7 mouse cellular contexts compared by ENCODE assay signal in genomic region chr2:4559883-4560247, GRCm38 (mm10).
DNase-seq lines count a peak whose midpoint lies in the region; ATAC-seq and TF ChIP-seq lines count a peak whose summit lies in the region.

No protein-coding gene starts in this region.

- 0 out of 2 replicates have a peak, but pooled peaks cover 6% of the 10 kb centered on the region for H3K4me1 ChIP-seq in liver, adult 2 months (ENCODE audit: control insufficient read depth, insufficient read depth, low read length)
- H3K4me1 ChIP-seq in stomach, embryonic 15.5 days, result peaks cover 42% of the 10 kb centered on the region

- H3K27ac ChIP-seq in liver, adult 2 months (replicated peaks; ENCODE audit: insufficient read depth, low read depth, low read length), result peak overlapping the region; percentile 74
- peak overlapping the region; percentile 92 for H3K27ac ChIP-seq in stomach, embryonic 15.5 days

- peak overlapping the region; percentile 65 for H3K4me2 ChIP-seq in stomach, embryonic 15.5 days

- TF ChIP-seq CTCF in liver, adult 2 months (IDR thresholded peaks at IDR 0.05; ENCODE audit: low read depth, low read length), result no peak

- H3K27me3 ChIP-seq in liver, adult 2 months (ENCODE audit: control insufficient read depth, insufficient read depth, low read length), result no peaks in the 10 kb centered on the region
- H3K27me3 ChIP-seq in stomach, embryonic 15.5 days (replicated peaks), result no peaks in the 10 kb centered on the region

- H3K79me2 ChIP-seq in liver, adult 2 months (ENCODE audit: control insufficient read depth, insufficient read depth, low read length), result peaks cover 6% of the 10 kb centered on the region; the same call in 1 of the 2 replicates

- H3K36me3 ChIP-seq in liver, adult 2 months (ENCODE audit: control insufficient read depth, insufficient read depth, low read length), result no peaks in the 10 kb centered on the region
- H3K36me3 ChIP-seq in stomach, embryonic 15.5 days, result no peaks in the 10 kb centered on the region

- H3K9me3 ChIP-seq in stomach, embryonic 15.5 days, result no peaks in the 10 kb centered on the region

- peak overlapping the region; percentile 47 for H3K9ac ChIP-seq in liver, adult 2 months (ENCODE audit: low read depth, low read length)
- peak overlapping the region; percentile 32 for H3K9ac ChIP-seq in stomach, embryonic 15.5 days

- peak; percentile 54 for ATAC-seq in erythroid progenitor cell, adult 5-6 weeks (replicated peaks; ENCODE audit: low FRiP score, poor library complexity, severe bottlenecking)
- peak; percentile 48 for ATAC-seq in stomach, embryonic 15.5 days (ENCODE audit: insufficient read depth, low FRiP score, low read depth)

- H3K4me3 ChIP-seq in liver, adult 2 months (ENCODE audit: insufficient read depth, low read depth, low read length), result peak overlapping the region; percentile 57
- H3K4me3 ChIP-seq in stomach, embryonic 15.5 days (replicated peaks), result peak overlapping the region; percentile 49

- DNase-seq in 416B (ENCODE audit: low read depth), result peak; percentile 81
- peak; percentile 54 for DNase-seq in A20 (ENCODE audit: low read depth, low spot score)
- DNase-seq in liver, adult 2 months (ENCODE audit: extremely low read depth, low read depth, low spot score), result peak; percentile 31
- no peak for DNase-seq in embryo, embryonic 11 days
- DNase-seq in lung, postnatal 36 days, result no peak

- TF ChIP-seq POLR2A in liver, adult 2 months (IDR thresholded peaks at IDR 0.05; ENCODE audit: extremely low read depth, insufficient read depth, low read length), result no peak

- WGBS in liver, adult 2 months, result under 1% methylated on average over 8 of the region's 8 CpGs
- WGBS in stomach, embryonic 15.5 days, result under 1% methylated on average over 8 of the region's 8 CpGs

Comparison
In these comparisons a context has a peak if more than half of its experiments do, and no peak if none do; other contexts are left out.
1. DNase-seq: peak in 416B (single experiment), A20 (single experiment) and liver, adult 2 months (single experiment); none in embryo, embryonic 11 days (single experiment) and lung, postnatal 36 days (single experiment).